Mouse (Mus musculus): Measurements from ENCODE around the gene Spint2. TPM values are rescaled to one million over a fixed set of nuclear protein-coding genes. Genes with fewer than 3 reads are reported as not detected.

Gene Spint2
- total and polyA plus RNA-seq, 2 experiments from 2014 or later: 46.6 to 153 TPM

DNA sequence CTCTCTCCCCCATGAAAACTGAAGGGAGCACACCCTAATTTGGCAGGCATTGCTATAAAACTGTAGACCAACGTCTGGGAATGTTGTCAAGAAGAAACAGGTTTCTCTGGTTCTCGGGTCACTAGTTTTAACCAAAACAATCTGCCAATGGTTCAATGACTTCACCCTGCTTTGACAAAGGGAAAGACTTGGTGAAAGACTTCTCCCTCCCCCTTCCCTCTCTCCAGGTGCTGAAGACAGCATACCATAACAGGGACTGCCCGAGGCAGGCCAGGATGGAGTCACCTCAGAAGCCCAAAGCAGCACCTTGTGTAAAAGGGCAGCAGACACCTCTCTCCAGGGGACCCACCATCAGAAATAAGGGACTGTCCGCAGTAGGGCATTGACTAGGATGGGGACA, 14.8 kb downstream of the Spint2 start:
- ATAC-seq (ENCODE audit: low FRiP score) (no peak), DNase-seq (ENCODE audit: low spot score) (no peak)
- Histone ChIP-seq H3K4me3 (ENCODE audit: low read depth, low read length) (no peak overlapping the region), H3K27ac (ENCODE audit: low read depth, low read length) (no peak overlapping the region), H3K4me2 (ENCODE audit: low read depth, low read length, poor library complexity, severe bottlenecking) (no peak overlapping the region), H3K9ac (replicated peaks; ENCODE audit: low read length, poor library complexity, severe bottlenecking) (no peak overlapping the region), H3K4me1 (ENCODE audit: insufficient read depth, low read length) (no peaks in the 10 kb centered on the region), H3K27me3 (ENCODE audit: insufficient read depth, low read length) (no peaks in the 10 kb centered on the region), H3K36me3 (ENCODE audit: insufficient read depth, low read length) (no peaks in the 10 kb centered on the region), H3K9me3 (ENCODE audit: low read length) (no peaks in the 10 kb centered on the region)
- TF ChIP-seq CTCF (IDR thresholded peaks at IDR 0.05): no peak
- 66% methylated on average over 4 of the region's 4 CpGs for WGBS

DNA sequence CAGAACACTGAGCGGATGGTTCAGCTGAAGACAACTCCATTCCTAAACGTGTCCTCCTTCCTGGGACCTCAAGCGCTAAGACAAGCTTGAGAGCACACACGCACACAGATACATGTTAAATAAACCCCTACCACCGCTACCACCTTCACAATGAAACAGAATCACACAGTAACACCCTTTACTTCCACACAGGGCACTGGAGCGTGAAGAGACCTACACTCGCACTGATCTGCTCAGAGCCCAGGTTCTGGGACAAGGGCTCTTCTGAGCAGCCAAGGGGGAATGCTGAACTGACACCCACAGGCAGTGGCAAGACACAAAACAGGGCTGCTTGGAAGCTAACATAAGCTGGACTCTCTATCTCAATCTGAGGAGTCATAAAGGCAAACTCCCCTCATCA, 16.1 kb downstream of the Spint2 start:
- ATAC-seq (ENCODE audit: low FRiP score) (no peak), DNase-seq (ENCODE audit: low spot score) (no peak)
- no peak for TF ChIP-seq CTCF (IDR thresholded peaks at IDR 0.05)
- Histone ChIP-seq H3K9ac (replicated peaks; ENCODE audit: low read length, poor library complexity, severe bottlenecking) (no peak overlapping the region), H3K4me1 (ENCODE audit: insufficient read depth, low read length) (no peaks in the 10 kb centered on the region), H3K4me3 (ENCODE audit: low read depth, low read length) (no peak overlapping the region), H3K9me3 (ENCODE audit: low read length) (no peaks in the 10 kb centered on the region), H3K36me3 (ENCODE audit: insufficient read depth, low read length) (no peaks in the 10 kb centered on the region), H3K27ac (ENCODE audit: low read depth, low read length) (no peak overlapping the region), H3K4me2 (ENCODE audit: low read depth, low read length, poor library complexity, severe bottlenecking) (no peak overlapping the region), H3K27me3 (ENCODE audit: insufficient read depth, low read length) (no peaks in the 10 kb centered on the region)
- 67% methylated on average over 7 of the region's 7 CpGs for WGBS

DNA sequence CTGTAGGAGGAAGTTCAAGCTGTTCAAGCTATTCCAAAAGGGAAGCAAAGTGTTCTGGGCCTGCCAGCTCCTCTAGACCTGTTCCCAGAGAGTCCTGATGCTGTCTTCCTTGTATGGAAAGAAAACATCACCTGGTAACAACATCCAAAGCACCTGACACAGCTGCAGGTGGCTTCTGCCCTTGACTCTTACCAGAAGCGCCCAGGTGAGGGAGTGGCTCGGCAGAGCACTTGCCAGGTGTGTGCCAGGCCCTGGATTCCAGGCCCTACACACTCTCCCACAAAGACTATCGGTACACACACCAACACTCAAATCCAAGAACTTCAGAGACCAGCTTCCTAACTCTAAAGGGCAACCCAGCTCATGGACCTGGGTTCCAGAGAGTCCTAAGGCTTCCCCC, 17.9 kb downstream of the Spint2 start:
- Histone ChIP-seq H3K4me2 (ENCODE audit: low read depth, low read length, poor library complexity, severe bottlenecking) (no peak overlapping the region), H3K9ac (replicated peaks; ENCODE audit: low read length, poor library complexity, severe bottlenecking) (no peak overlapping the region), H3K4me3 (ENCODE audit: low read depth, low read length) (no peak overlapping the region), H3K9me3 (ENCODE audit: low read length) (no peaks in the 10 kb centered on the region), H3K27ac (ENCODE audit: low read depth, low read length) (no peak overlapping the region), H3K27me3 (ENCODE audit: insufficient read depth, low read length) (no peaks in the 10 kb centered on the region), H3K36me3 (ENCODE audit: insufficient read depth, low read length) (no peaks in the 10 kb centered on the region), H3K4me1 (ENCODE audit: insufficient read depth, low read length) (no peaks in the 10 kb centered on the region)
- WGBS: 96% methylated on average over 3 of the region's 3 CpGs
- DNase-seq (ENCODE audit: low spot score) (no peak), ATAC-seq (ENCODE audit: low FRiP score) (no peak)
- TF ChIP-seq CTCF (IDR thresholded peaks at IDR 0.05): no peak

DNA sequence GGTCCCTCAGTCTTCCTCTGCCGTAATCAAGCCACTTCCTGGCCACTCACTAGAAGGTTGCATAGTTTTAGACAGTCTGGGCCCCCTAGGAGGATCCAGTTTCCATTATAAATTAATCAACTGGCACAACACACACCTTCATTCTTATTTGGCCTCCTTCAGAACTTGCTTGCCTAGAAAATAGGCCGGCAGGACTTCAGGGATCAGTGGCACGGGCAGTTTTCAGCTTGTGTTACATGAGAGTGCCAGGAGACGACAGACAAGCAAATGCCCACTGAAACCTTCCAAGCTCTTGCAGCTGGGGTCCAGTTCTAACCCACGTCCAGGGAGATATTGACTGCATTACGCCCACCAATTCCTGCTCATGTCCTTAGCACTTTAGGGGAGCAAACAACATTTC, 19.6 kb downstream of the Spint2 start:
- no peak overlapping the region for H3K9ac ChIP-seq (replicated peaks; ENCODE audit: low read length, poor library complexity, severe bottlenecking)
- H3K9me3 ChIP-seq (ENCODE audit: low read length): no peaks in the 10 kb centered on the region
- H3K4me1 ChIP-seq (ENCODE audit: insufficient read depth, low read length): no peaks in the 10 kb centered on the region
- H3K36me3 ChIP-seq (ENCODE audit: insufficient read depth, low read length): peaks cover 9% of the 10 kb centered on the region; the same call in 1 of the 2 replicates
- no peak overlapping the region for H3K4me3 ChIP-seq (ENCODE audit: low read depth, low read length)
- no peaks in the 10 kb centered on the region for H3K27me3 ChIP-seq (ENCODE audit: insufficient read depth, low read length)
- no peak for DNase-seq (ENCODE audit: low spot score)
- 87% methylated on average over 6 of the region's 6 CpGs for WGBS
- no peak for ATAC-seq (ENCODE audit: low FRiP score)
- no peak overlapping the region for H3K4me2 ChIP-seq (ENCODE audit: low read depth, low read length, poor library complexity, severe bottlenecking)
- TF ChIP-seq CTCF (IDR thresholded peaks at IDR 0.05): no peak
- no peak overlapping the region for H3K27ac ChIP-seq (ENCODE audit: low read depth, low read length)

DNA sequence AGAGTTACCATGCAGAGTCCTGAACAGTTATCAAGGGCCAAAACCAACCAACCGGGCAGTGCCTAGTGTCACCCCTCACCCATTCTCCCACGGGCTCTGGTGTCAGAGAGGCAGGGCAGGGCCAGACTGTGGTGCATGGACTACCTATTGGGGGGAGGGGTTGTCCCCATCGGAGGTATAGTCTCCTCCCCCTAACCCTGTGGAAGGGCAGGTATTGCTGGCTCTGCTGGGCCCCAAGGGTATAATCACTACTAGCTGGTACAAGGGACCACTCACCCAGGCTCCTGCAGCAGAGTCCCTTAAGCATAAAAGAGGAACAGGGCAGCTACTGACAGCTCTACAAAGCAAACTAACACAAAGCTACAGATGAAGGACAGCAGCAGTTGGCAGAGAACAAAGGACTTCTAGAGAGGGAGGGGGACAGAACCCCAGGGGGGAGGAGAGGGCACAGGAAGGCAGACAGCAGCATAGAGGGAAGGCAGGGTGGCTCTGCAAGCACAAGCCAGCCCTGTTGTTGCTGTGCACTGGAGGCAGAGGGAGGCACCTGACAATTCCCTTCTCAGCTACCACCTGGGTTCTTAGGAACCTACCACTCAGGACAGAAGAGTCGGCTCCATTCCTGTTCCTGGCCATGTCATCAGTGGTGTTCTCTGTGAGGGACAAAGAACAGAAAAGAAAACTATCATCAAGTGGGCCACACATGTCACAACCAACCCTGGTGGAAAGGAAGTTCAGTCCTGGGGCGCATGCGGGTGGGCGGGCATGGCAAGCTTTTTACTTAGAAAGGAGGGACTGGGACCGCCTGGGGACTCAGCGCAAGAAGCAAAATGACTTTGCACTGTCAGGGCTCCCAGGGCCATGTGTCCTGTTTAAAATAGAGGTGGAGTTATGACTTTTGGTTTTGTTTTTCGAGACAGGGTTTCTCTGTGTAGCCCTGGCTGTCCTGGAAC, 21.7 kb downstream of the Spint2 start:
- TF ChIP-seq CTCF (IDR thresholded peaks at IDR 0.05): no peak
- Histone ChIP-seq H3K4me3 (ENCODE audit: low read depth, low read length) (no peak overlapping the region), H3K9me3 (ENCODE audit: low read length) (no peaks in the 10 kb centered on the region), H3K9ac (replicated peaks; ENCODE audit: low read length, poor library complexity, severe bottlenecking) (no peak overlapping the region), H3K4me1 (ENCODE audit: insufficient read depth, low read length) (no peaks in the 10 kb centered on the region), H3K36me3 (ENCODE audit: insufficient read depth, low read length) (peaks cover 19% of the 10 kb centered on the region; the same call in 1 of the 2 replicates), H3K4me2 (ENCODE audit: low read depth, low read length, poor library complexity, severe bottlenecking) (no peak overlapping the region), H3K27ac (ENCODE audit: low read depth, low read length) (no peak overlapping the region), H3K27me3 (ENCODE audit: insufficient read depth, low read length) (no peaks in the 10 kb centered on the region)
- 64% methylated on average over 10 of the region's 10 CpGs for WGBS
- DNase-seq (ENCODE audit: low spot score) (no peak), ATAC-seq (ENCODE audit: low FRiP score) (no peak)

DNA sequence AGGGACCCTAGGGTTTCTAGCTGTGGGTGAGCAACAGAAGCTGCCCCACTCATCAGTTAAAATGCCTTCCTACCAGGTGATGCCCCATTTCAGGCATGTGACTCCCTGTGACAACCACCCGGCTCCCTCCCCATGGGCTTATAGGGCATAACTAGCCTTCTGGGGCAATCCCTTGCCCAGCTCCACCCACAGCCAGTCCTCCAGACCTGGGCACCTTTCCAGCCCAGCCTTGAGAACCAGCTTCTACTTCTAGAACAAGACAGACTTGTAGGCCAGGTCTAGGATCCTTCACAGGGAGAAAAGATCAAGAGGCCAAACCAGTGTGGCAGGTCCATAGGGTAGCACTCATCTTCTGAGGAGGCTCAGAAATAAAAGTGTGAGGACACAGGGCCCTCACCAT, 24.3 kb downstream of the Spint2 start:
- Histone ChIP-seq H3K36me3 (ENCODE audit: insufficient read depth, low read length) (peaks cover 19% of the 10 kb centered on the region; the same call in 1 of the 2 replicates), H3K4me2 (ENCODE audit: low read depth, low read length, poor library complexity, severe bottlenecking) (no peak overlapping the region), H3K4me3 (ENCODE audit: low read depth, low read length) (no peak overlapping the region), H3K9me3 (ENCODE audit: low read length) (no peaks in the 10 kb centered on the region), H3K27ac (ENCODE audit: low read depth, low read length) (no peak overlapping the region), H3K27me3 (ENCODE audit: insufficient read depth, low read length) (no peaks in the 10 kb centered on the region), H3K4me1 (ENCODE audit: insufficient read depth, low read length) (no peaks in the 10 kb centered on the region), H3K9ac (replicated peaks; ENCODE audit: low read length, poor library complexity, severe bottlenecking) (no peak overlapping the region)
- no peak for TF ChIP-seq CTCF (IDR thresholded peaks at IDR 0.05)
- ATAC-seq (ENCODE audit: low FRiP score): no peak
- WGBS: 95% methylated on average over 1 of the region's 1 CpGs
- DNase-seq (ENCODE audit: low spot score): no peak
